Mouse (Mus musculus): ENCODE results near the gene Lhx3. TPM values are rescaled to one million over a fixed set of nuclear protein-coding genes. Genes with fewer than 3 reads are reported as not detected.

Lhx3 gene
- polyA plus RNA-seq, 1 experiment from 2014 or later, result 0.63 TPM

Other genes with a start within 250 kb of the Lhx3 start
- gene Camsap1, start 225.0 kb downstream of the Lhx3 start, polyA plus RNA-seq (2014; fragmentation: Nextera tagmentation; extraction: Ambion mirVana), result 8.9 and 14.1 TPM in 2 replicates
- 136 and 141 TPM in 2 replicates for gene Ubac1, start 186.5 kb downstream of the Lhx3 start, polyA plus RNA-seq (2014; fragmentation: Nextera tagmentation; extraction: Ambion mirVana)
- gene Nacc2, start 85.1 kb downstream of the Lhx3 start, polyA plus RNA-seq (2014; fragmentation: Nextera tagmentation; extraction: Ambion mirVana), result 3.4 and 7.1 TPM in 2 replicates
- 11.8 and 15.6 TPM in 2 replicates for gene Qsox2, start 29.2 kb upstream of the Lhx3 start, polyA plus RNA-seq (2014; fragmentation: Nextera tagmentation; extraction: Ambion mirVana)
- gene Ccdc187, start 86.3 kb upstream of the Lhx3 start, polyA plus RNA-seq (2014; fragmentation: Nextera tagmentation; extraction: Ambion mirVana), result 0.09 TPM in 1 of 2 replicates, not detected in the other
- gene Gpsm1, start 107.2 kb upstream of the Lhx3 start, polyA plus RNA-seq (2014; fragmentation: Nextera tagmentation; extraction: Ambion mirVana), result 21.4 and 30.2 TPM in 2 replicates
- gene Dnlz, start 143.8 kb upstream of the Lhx3 start, polyA plus RNA-seq (2014; fragmentation: Nextera tagmentation; extraction: Ambion mirVana), result 26.3 and 28.0 TPM in 2 replicates
- gene Card9, start 152.6 kb upstream of the Lhx3 start, polyA plus RNA-seq (2014; fragmentation: Nextera tagmentation; extraction: Ambion mirVana), result 0.38 and 0.59 TPM in 2 replicates
- 16.8 and 18.2 TPM in 2 replicates for gene Snapc4, start 172.4 kb upstream of the Lhx3 start, polyA plus RNA-seq (2014; fragmentation: Nextera tagmentation; extraction: Ambion mirVana)
- gene Entr1, start 181.0 kb upstream of the Lhx3 start, polyA plus RNA-seq (2014; fragmentation: Nextera tagmentation; extraction: Ambion mirVana), result 87.4 and 89.1 TPM in 2 replicates
- 112 and 134 TPM in 2 replicates for gene Pmpca, start 181.1 kb upstream of the Lhx3 start, polyA plus RNA-seq (2014; fragmentation: Nextera tagmentation; extraction: Ambion mirVana)
- gene Inpp5e, start 200.9 kb upstream of the Lhx3 start, polyA plus RNA-seq (2014; fragmentation: Nextera tagmentation; extraction: Ambion mirVana), result 14.1 and 14.2 TPM in 2 replicates
- gene Sec16a, start 236.9 kb upstream of the Lhx3 start, polyA plus RNA-seq (2014; fragmentation: Nextera tagmentation; extraction: Ambion mirVana), result 23.6 and 27.1 TPM in 2 replicates